In the genomic region with DNA sequence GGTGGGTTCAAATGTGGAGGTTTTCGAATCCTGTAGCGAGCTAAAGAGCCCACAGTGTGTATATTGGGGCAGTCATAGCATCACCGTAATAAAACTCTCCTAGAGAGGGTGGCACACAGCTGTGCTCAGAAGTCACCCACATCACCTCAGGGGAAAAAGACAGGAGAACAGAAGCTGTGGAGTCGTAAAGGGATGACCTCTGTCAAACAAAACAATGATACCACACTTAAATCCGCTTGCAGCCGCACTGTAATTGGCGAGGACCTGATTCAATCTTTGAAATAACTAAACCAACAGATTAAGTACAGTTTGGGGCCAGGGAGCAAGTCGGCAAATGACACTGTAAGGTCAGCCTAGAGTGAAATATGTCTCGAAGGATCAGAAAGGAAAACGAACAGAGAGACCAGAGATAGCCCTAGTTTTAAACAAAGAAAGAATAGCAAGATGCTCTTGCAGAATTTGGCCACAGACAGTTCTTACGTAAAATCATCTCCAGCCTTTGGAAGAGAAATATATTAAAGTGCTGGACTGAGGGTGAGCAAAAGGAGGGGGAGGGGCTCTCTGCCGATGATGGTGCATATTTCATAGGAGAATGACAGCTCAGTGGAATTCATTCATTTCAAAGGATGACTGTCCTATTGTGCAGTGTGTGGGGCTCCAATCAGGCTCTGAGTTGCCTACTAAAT, we compare ENCODE assay signal across 8 mouse cellular contexts. TPM values are rescaled to one million over a fixed set of nuclear protein-coding genes. Genes with fewer than 3 reads are reported as not detected.
DNase-seq lines count a peak whose midpoint lies in the region; ATAC-seq and TF ChIP-seq lines count a peak whose summit lies in the region.

No protein-coding gene starts in this region.

- peaks cover 16% of the 10 kb centered on the region for H3K4me1 ChIP-seq in heart, adult 2 months (ENCODE audit: control insufficient read depth, insufficient read depth, low read length)
- peaks cover 20% of the 10 kb centered on the region for H3K4me1 ChIP-seq in liver, embryonic 15.5 days (replicated peaks)

- peak overlapping the region; percentile 84 for H3K4me3 ChIP-seq in heart, adult 2 months
- peak overlapping the region; percentile 63 for H3K4me3 ChIP-seq in liver, embryonic 15.5 days (replicated peaks)

- TF ChIP-seq POLR2A in heart, adult 2 months (IDR thresholded peaks at IDR 0.05; ENCODE audit: insufficient read depth, low read depth, low read length): 0 out of 2 replicates have a peak, but pooled peaks have one; percentile 17

- intact Hi-C loops in heart, adult 2 months (cut with DNase I): loop anchor here (2.0 kb wide), 2 partner anchors 36 to 276 kb away; no protein-coding TSS in a partner anchor

- H3K9me3 ChIP-seq in liver, embryonic 15.5 days (replicated peaks): no peaks in the 10 kb centered on the region

- peak; percentile 77 for DNase-seq in 3T3-L1 (ENCODE audit: low read depth, low spot score)
- DNase-seq in NIH3T3 (ENCODE audit: low read depth): peak; percentile 87
- peak in 1 of 2 experiments; percentile 45 for DNase-seq in heart, adult 2 months
- peak; percentile 24 for DNase-seq in kidney, adult 11 months
- DNase-seq in right cerebral cortex, postnatal 10 days (ENCODE audit: low spot score in 2 of 2): peak; percentile 61 to 70
- DNase-seq in cerebellum, adult 18-20 months: no peak
- no peak for DNase-seq in cerebellum, adult 9-11 months

- peaks cover 3% of the 10 kb centered on the region for H3K79me2 ChIP-seq in heart, adult 2 months (replicated peaks; ENCODE audit: control insufficient read depth, insufficient read depth, low read length)

- 5% methylated on average over 12 of the region's 12 CpGs for WGBS in heart, adult 2 months
- WGBS in liver, embryonic 15.5 days (ENCODE audit: insufficient replicate concordance): 36% methylated on average over 12 of the region's 12 CpGs

- TF ChIP-seq CTCF in heart, adult 2 months (IDR thresholded peaks at IDR 0.05): no peak

- H3K27ac ChIP-seq in heart, adult 2 months: peak overlapping the region; percentile 96
- H3K27ac ChIP-seq in liver, embryonic 15.5 days (replicated peaks): no peak overlapping the region

- peak overlapping the region; percentile 85 for H3K4me2 ChIP-seq in liver, embryonic 15.5 days

- TF ChIP-seq EP300 in heart, adult 2 months (IDR thresholded peaks at IDR 0.05; ENCODE audit: insufficient read depth, low read depth, low read length): no peak

- no peak for ATAC-seq in liver, embryonic 15.5 days (ENCODE audit: insufficient read depth)

- H3K27me3 ChIP-seq in heart, adult 2 months (ENCODE audit: control insufficient read depth, insufficient read depth, low read length): no peaks in the 10 kb centered on the region
- H3K27me3 ChIP-seq in liver, embryonic 15.5 days: peaks cover 52% of the 10 kb centered on the region

- peak overlapping the region; percentile 76 for H3K9ac ChIP-seq in heart, adult 2 months (ENCODE audit: low read depth, low read length)
- H3K9ac ChIP-seq in liver, embryonic 15.5 days: no peak overlapping the region

- peaks cover 24% of the 10 kb centered on the region for H3K36me3 ChIP-seq in heart, adult 2 months (ENCODE audit: control insufficient read depth, insufficient read depth, low read length)
- no peaks in the 10 kb centered on the region for H3K36me3 ChIP-seq in liver, embryonic 15.5 days (replicated peaks)

RNA-seq across cellular contexts. Expression of gene Trib2, which starts 3.4 kb away (rescaled TPM):
- 10 to 100 TPM; 20.4 to 32.7 TPM for total RNA-seq in heart, adult 2 months (2021)
- polyA plus RNA-seq in heart, adult 2 months (2012; rRNA removed): 15.4 and 22.7 TPM in 2 replicates
- polyA plus RNA-seq in liver, embryonic 15.5 days (2015; fragmentation: Nextera tagmentation; extraction: Ambion mirVana): 2.2 and 2.3 TPM in 2 replicates

Comparison
In these comparisons a context has a peak if more than half of its experiments do, and no peak if none do; other contexts are left out.
1. DNase-seq: peak in 3T3-L1 (single experiment), NIH3T3 (single experiment), kidney, adult 11 months (single experiment) and right cerebral cortex, postnatal 10 days (2 of 2); none in cerebellum, adult 18-20 months (0 of 2) and cerebellum, adult 9-11 months (single experiment).